Mouse (Mus musculus) brain, adult 10 weeks (tissue): ENCODE results near the gene Gm6020. TPM values are rescaled to one million over a fixed set of nuclear protein-coding genes. Genes with fewer than 3 reads are reported as not detected.

ENCODE experiments used
- polyA plus RNA-seq: library from polyadenylated mRNA; stranded (reverse); fragments of 350-450 nt; fragmentation: Illumina TruSeq; extraction: RNeasy Lipid Tissue Mini Kit (QIAGEN cat#74804); gene quantifications from one replicate; pipeline ENCODE4 v1.2.3, GENCODE M21; 2015; ENCODE audit warnings: low read depth, low replicate concordance

Gene Gm6020
- polyA plus RNA-seq, result not detected

DNA sequence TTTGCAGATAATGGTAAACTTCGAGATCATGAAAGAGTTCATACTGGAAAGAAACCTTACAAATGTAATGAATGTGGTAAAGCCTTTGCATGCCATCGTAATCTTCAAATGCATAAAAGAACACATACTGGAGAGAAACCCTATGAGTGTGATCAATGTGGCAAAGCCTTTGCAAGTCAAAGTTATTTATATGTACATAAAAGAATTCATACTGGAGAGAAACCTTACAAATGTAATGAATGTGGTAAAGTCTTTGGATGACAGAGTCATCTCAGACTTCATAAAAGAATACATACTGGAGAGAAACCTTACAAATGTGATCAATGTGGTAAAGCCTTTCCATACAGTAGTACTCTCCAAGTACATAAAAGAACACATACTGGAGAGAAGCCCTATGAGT is at the start of gene Gm6020:
Gene Gm6020, plus strand, starts transcription at position 301 of the 400 bp plus-strand sequence.

DNA sequence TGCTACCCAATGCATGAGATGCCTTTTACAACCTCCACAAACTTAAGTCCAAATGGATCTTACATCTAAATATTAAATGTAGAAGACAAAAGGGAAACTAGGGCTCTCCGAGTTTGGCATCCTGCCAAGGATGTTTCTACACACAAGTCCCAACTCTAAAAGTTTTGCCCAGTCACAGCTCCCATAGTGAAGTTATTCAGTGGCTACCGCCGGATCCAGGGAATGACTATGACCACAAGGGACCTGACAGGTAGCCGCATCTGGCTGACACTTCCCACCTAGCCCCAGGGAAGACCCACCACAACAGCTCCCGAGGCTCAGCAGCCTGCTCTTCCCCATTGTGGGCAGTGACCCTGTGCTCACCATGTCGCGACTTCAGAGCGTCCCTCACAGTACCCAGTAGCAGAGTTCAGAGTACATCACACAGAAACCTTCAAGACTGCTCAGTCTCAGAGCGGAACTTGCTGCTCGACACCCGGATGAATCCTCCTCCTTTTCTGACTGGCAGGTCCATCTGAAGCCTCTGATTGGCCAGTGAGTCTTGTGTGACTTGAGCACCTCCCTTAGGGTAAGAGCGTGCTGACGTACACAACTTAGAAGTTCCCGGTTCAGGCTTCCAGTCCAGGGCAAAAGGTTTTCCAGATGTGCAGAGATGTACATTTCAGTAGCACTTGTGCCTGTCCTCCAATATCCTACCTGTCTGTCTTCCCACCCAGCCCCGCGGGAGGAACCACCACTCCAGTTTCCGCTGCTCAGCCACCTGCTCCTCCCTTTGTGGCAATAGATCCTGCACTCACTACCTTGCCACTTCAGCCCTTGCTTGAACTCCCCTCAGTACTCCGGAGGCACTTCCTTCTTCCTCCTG is 43.1 kb upstream of the Gm6020 start, which contains the start of gene Zfp950:
Gene Zfp950, minus strand, starts transcription at position 499 of the 865 bp plus-strand sequence.

GRCm38 (mm10) chr19:61175756-61176324 is 7.8 kb upstream of the Gm6020 start, which contains the start of gene Gm7102:
Gm7102 (minus strand) TSS chr19:61176309.

DNA sequence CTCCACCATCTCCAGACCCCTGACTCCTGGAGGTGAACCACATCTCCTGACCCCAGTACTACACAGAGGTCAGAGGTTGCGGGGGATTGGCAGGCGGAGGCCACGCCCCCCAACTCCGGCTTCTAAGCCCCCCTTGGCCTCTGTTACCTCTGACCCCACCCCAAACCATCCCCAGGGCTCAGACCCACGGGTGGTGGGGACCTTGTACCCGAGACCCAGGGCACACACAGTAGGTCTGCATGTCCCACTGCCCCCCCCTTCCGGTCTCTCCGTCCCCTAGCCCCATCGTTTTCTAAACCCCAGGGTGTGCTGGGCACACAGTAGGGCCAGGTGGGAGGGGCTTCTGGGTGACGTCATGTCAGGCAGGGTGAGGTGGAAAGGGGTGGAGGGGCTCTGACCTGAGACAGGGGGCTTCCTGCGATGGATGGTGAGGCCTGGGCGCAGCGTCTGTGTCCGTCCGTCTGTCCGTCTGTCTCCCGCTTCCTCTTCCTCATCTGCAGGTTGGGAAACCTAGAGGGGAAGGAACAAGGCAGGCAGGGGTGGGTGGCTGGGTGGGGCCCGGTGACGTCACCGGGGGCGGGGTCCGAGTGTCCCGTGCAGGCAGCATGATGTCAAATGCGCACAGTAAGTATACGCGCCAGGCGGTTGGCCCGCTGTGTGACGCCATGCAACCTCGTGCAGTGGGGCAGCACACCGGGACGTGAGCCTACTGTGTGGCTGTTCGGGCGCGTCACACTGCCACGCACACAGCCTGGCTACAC is 44.4 kb downstream of the Gm6020 start, which contains the start of gene Csf2ra:
Gene Csf2ra, minus strand, starts transcription at position 489 of the 761 bp plus-strand sequence.

Other genes starting within 250 kb of the Gm6020 start
- 54.8 TPM for gene Zfp950, start 43.0 kb upstream of the Gm6020 start, polyA plus RNA-seq
- gene Gm7102, start 7.6 kb upstream of the Gm6020 start, polyA plus RNA-seq, result not detected
- gene Csf2ra, start 44.5 kb downstream of the Gm6020 start, polyA plus RNA-seq, result 35.1 TPM
- not detected for gene Gm21060, start 113.2 kb downstream of the Gm6020 start, polyA plus RNA-seq